Mouse (Mus musculus): ENCODE data around the gene Zfp663. TPM values are rescaled to one million over a fixed set of nuclear protein-coding genes. Genes with fewer than 3 reads are reported as not detected.

Zfp663 gene
- polyA plus RNA-seq, 1 experiment from 2014 or later: 0.20 TPM

DNA sequence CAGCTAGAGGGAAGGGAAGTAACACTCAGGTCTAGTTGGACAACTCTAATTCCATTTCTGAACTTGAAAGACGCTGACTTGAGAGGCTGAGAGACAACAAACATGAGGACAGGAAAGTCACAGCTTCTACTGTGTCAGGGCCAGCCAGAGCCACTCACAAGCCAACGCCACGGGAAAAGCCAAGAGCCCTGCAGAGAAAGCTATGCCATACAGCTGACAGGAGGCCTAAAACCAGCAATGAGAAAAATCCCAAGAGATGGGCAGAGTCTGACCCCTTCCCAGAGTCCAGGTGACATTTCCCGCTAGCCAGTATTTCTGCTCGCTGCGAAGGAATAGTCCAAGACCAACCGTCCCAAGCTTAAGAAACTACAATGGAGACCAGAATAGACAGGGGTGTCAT lies 49.6 kb downstream of the Zfp663 start:
- Histone ChIP-seq H3K9me3 (replicated peaks) (no peaks in the 10 kb centered on the region), H3K36me3 (peaks cover 19% of the 10 kb centered on the region), H3K27me3 (no peaks in the 10 kb centered on the region), H3K4me1 (replicated peaks) (peaks cover 60% of the 10 kb centered on the region), H3K27ac (peak overlapping the region; percentile 78), H3K9ac (no peak overlapping the region), H3K4me2 (no peak overlapping the region), H3K4me3 (no peak overlapping the region)
- WGBS: 70% methylated on average over 7 of the region's 7 CpGs
- no peak for ATAC-seq (replicated peaks; ENCODE audit: insufficient number of reproducible peaks, insufficient read depth, low FRiP score, low read depth)

DNA sequence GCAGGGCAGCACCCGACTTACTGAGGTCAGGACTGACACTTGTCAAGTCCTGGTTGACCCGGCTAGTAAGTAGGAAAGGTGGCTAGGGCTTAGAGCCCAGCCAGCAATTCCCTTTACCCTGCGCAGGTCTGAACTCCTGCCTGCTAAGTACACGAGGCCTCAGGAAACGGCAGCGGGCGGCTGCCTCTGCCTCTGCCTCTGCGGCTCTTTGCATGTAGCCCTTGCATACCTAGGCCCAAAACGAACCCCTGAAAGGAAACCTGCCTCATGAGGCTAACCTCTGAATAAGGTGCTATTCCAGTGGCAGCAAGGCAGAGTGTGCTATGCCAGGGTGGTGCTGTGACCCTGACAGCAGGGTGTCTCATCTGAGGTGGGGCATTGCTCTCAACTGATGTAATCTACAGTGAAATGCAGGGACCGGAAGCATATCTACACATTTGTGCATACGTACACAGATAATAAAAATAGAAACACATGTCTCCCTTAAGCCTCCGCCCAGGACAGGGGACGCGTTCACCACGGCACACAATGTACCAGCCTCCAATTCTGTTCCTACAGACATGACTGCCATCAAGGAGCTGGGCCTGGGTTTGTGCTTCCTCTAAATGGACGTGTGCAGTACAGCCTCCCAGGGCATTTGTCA lies 50.8 kb downstream of the Zfp663 start:
- Histone ChIP-seq H3K9me3 (replicated peaks) (no peaks in the 10 kb centered on the region), H3K27ac (peak overlapping the region; percentile 78), H3K9ac (no peak overlapping the region), H3K4me3 (no peak overlapping the region), H3K4me1 (replicated peaks) (peaks cover 60% of the 10 kb centered on the region), H3K36me3 (peaks cover 27% of the 10 kb centered on the region), H3K4me2 (0 out of 2 replicates have a peak overlapping the region, but pooled peaks have one; percentile 0), H3K27me3 (no peaks in the 10 kb centered on the region)
- no peak for ATAC-seq (replicated peaks; ENCODE audit: insufficient number of reproducible peaks, insufficient read depth, low FRiP score, low read depth)
- WGBS: 40% methylated on average over 16 of the region's 16 CpGs

DNA sequence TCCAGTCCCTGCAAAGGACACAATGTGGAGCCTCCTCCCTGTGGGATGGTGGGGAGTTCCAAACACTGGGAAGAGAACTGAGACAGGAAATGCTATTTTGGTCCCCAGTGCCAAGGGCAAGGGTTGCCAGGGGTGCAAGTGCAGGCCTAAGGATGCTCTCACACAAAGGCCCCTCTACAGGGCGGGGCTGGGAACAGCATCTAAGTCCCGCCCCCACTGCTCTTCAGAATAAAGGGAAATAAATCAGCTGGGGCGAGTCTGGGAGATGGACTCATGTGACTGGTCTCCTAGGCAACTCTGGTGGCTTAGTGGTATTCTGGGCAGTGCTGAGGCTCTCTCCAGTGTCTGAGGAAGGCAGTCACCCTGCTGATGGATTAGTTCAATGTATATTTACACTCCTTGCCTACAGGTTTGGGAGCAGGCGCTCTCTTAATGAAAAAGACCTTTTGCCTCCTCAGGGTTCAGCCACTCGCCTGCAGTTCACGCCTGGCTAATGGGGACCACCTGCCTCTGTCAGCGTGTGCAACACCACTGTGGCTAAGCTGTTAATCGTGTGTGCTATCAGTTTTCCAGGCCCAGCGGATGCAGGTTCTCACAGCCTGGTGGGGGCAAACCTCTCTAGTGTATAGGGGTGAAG lies 51.6 kb downstream of the Zfp663 start:
- Histone ChIP-seq H3K4me2 (0 out of 2 replicates have a peak overlapping the region, but pooled peaks have one; percentile 0), H3K36me3 (peaks cover 34% of the 10 kb centered on the region), H3K9ac (no peak overlapping the region), H3K9me3 (replicated peaks) (no peaks in the 10 kb centered on the region), H3K4me1 (replicated peaks) (peaks cover 56% of the 10 kb centered on the region), H3K27me3 (no peaks in the 10 kb centered on the region), H3K4me3 (no peak overlapping the region), H3K27ac (peak overlapping the region; percentile 78)
- peak; percentile 56 for ATAC-seq (replicated peaks; ENCODE audit: insufficient number of reproducible peaks, insufficient read depth, low FRiP score, low read depth)
- WGBS: 25% methylated on average over 9 of the region's 9 CpGs

DNA sequence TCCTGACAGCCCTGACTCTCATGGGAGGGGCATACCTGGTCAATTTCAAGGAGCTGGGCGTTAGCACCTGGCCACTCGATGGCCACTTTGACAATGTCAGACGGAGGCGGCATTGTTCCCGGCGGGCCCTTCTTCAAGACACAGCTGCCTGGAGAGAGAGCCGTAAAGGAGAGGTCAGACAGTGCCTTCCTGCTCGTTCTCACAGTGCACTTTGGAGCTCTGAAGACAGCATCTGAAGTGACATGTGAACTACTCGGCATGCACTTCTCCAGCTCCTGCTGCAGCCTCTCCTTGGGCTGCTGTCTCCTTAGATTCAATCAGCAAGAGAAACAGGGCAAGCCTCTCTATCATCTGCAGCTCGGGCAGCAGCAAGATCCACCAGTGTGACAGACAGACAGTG lies 52.3 kb downstream of the Zfp663 start:
- H3K9ac ChIP-seq: no peak overlapping the region
- H3K27me3 ChIP-seq: no peaks in the 10 kb centered on the region
- H3K4me2 ChIP-seq: no peak overlapping the region
- H3K4me3 ChIP-seq: no peak overlapping the region
- ATAC-seq (replicated peaks; ENCODE audit: insufficient number of reproducible peaks, insufficient read depth, low FRiP score, low read depth): no peak
- peaks cover 39% of the 10 kb centered on the region for H3K36me3 ChIP-seq
- 66% methylated on average over 10 of the region's 10 CpGs for WGBS
- no peaks in the 10 kb centered on the region for H3K9me3 ChIP-seq (replicated peaks)
- no peak overlapping the region for H3K27ac ChIP-seq
- H3K4me1 ChIP-seq (replicated peaks): peaks cover 48% of the 10 kb centered on the region

DNA sequence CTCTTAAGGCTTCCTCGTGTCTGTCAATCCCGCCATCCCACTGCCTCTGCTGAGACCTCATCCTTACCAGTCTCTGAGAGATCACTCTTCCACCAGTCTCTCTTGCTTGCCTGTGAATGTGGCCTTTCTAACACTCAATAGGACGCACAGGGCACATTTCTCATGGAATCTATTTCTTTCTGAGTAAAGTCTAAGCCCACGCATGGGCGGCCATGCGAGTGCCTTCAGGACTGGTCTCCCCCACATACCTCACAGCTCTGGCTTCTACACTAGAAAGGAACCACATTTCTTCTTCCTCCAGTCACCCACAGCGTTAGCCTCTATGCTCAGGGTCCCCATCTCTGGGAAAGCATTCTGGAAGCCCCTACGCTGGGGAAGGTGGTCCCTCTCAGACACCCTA lies 54.3 kb downstream of the Zfp663 start:
- 86% methylated on average over 8 of the region's 8 CpGs for WGBS
- Histone ChIP-seq H3K9ac (no peak overlapping the region), H3K9me3 (replicated peaks) (no peaks in the 10 kb centered on the region), H3K36me3 (peaks cover 43% of the 10 kb centered on the region), H3K4me1 (replicated peaks) (peaks cover 29% of the 10 kb centered on the region), H3K4me3 (no peak overlapping the region), H3K27ac (no peak overlapping the region), H3K27me3 (no peaks in the 10 kb centered on the region), H3K4me2 (no peak overlapping the region)
- no peak for ATAC-seq (replicated peaks; ENCODE audit: insufficient number of reproducible peaks, insufficient read depth, low FRiP score, low read depth)

DNA sequence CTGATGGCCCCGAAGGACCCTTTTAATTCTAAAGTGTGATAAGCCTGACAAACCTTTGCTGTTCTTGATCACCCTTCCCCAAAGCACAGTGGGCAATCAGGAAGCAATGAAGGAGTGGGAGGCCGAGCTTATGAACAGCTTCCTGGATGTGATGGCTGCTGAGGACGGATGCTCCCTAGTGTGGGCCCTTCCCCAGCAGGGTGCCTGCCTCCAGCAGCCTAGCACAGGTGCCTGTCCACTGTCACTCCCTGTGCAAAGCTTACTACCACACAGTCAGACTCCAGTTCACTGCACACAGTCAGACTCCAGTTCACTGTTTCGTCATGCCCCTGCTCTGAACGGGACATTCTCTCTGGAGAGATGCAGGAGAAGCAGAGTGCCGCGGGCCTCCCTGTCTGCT lies 56.1 kb downstream of the Zfp663 start:
- H3K4me1 ChIP-seq (replicated peaks): peaks cover 11% of the 10 kb centered on the region
- no peak overlapping the region for H3K27ac ChIP-seq
- no peak overlapping the region for H3K4me2 ChIP-seq
- WGBS: 72% methylated on average over 7 of the region's 7 CpGs
- H3K36me3 ChIP-seq: peaks cover 47% of the 10 kb centered on the region
- H3K9me3 ChIP-seq (replicated peaks): no peaks in the 10 kb centered on the region
- ATAC-seq (replicated peaks; ENCODE audit: insufficient number of reproducible peaks, insufficient read depth, low FRiP score, low read depth): no peak
- no peak overlapping the region for H3K4me3 ChIP-seq
- no peak overlapping the region for H3K9ac ChIP-seq
- no peaks in the 10 kb centered on the region for H3K27me3 ChIP-seq

DNA sequence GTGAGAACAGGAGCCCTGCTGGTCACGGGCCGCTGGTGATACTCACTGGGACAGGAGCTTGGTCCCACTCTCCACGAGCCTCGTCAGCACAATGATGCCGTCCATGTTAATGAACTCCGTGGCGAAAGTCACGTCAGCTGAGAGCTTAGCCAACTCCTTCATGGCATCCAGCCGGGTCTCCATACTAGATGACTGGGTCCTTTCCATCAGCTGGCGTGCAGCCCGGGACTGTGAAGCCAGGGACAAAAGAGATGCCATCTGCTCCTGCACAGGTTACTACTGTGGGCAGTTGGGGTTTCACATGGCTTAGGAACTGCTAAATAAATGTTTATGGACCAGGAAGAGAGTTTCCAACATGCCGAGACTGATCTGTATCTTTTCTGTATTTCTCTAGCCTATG lies 57.0 kb downstream of the Zfp663 start:
- H3K9ac ChIP-seq: no peak overlapping the region
- H3K4me3 ChIP-seq: no peak overlapping the region
- WGBS: 86% methylated on average over 12 of the region's 12 CpGs
- peaks cover 3% of the 10 kb centered on the region for H3K4me1 ChIP-seq (replicated peaks)
- H3K9me3 ChIP-seq (replicated peaks): no peaks in the 10 kb centered on the region
- no peak overlapping the region for H3K4me2 ChIP-seq
- no peak overlapping the region for H3K27ac ChIP-seq
- peaks cover 47% of the 10 kb centered on the region for H3K36me3 ChIP-seq
- ATAC-seq (replicated peaks; ENCODE audit: insufficient number of reproducible peaks, insufficient read depth, low FRiP score, low read depth): no peak
- H3K27me3 ChIP-seq: no peaks in the 10 kb centered on the region

DNA sequence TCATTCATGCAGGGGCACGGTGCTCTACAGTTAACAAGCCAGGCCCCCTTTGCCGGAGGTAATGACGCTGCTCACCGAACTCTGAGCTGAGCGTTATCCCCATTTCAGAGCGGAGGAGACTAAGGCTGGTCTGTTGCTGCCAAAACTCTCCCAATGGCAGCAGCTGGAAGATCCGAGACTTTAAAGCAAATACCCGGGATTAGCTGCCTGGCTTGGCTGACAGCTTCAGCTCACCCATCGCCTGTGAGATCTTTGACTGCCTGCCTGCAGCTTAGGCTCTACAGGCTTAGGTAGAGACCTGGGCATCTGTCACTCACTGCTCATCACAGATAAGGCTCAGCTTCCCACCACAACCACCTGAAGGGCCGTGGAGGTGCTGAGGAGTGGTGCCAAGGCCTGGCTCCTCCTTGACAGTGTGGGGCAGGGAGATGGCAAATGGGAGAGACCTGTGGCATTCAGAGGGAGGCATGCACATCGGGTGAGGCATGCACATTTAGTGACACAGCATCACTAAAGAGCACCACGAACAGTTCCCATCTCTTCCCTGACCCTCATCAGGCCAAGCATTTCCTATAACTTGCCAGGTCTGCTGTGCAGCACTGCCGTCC lies 57.6 kb downstream of the Zfp663 start:
- H3K4me3 ChIP-seq: no peak overlapping the region
- no peaks in the 10 kb centered on the region for H3K4me1 ChIP-seq (replicated peaks)
- H3K27ac ChIP-seq: no peak overlapping the region
- H3K4me2 ChIP-seq: no peak overlapping the region
- no peaks in the 10 kb centered on the region for H3K27me3 ChIP-seq
- ATAC-seq (replicated peaks; ENCODE audit: insufficient number of reproducible peaks, insufficient read depth, low FRiP score, low read depth): no peak
- no peaks in the 10 kb centered on the region for H3K9me3 ChIP-seq (replicated peaks)
- WGBS: 73% methylated on average over 13 of the region's 13 CpGs
- no peak overlapping the region for H3K9ac ChIP-seq
- peaks cover 47% of the 10 kb centered on the region for H3K36me3 ChIP-seq

DNA sequence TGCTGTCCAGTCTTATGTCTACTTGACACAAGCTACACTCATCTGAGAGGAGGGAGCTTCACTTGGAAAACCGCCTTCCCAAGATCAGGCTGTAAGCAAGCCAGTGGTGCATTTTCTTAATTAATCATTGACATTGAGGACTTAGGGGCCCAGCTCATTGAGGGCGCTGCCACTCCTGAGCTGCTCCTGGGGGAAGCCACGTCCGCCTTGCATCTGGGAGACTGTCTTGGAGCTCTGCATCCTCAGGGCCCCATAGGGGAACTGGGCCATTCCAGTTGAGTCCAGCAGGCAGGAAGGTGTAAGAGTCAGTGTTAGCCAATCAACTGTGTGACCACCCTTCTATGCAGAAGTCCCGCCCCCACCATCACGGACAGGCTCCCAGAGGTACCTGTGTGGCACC lies 60.7 kb downstream of the Zfp663 start:
- H3K4me2 ChIP-seq: no peak overlapping the region
- no peaks in the 10 kb centered on the region for H3K9me3 ChIP-seq (replicated peaks)
- no peaks in the 10 kb centered on the region for H3K4me1 ChIP-seq (replicated peaks)
- H3K4me3 ChIP-seq: no peak overlapping the region
- 81% methylated on average over 6 of the region's 6 CpGs for WGBS
- no peak overlapping the region for H3K9ac ChIP-seq
- peaks cover 48% of the 10 kb centered on the region for H3K36me3 ChIP-seq
- H3K27me3 ChIP-seq: no peaks in the 10 kb centered on the region
- ATAC-seq (replicated peaks; ENCODE audit: insufficient number of reproducible peaks, insufficient read depth, low FRiP score, low read depth): no peak
- H3K27ac ChIP-seq: no peak overlapping the region

DNA sequence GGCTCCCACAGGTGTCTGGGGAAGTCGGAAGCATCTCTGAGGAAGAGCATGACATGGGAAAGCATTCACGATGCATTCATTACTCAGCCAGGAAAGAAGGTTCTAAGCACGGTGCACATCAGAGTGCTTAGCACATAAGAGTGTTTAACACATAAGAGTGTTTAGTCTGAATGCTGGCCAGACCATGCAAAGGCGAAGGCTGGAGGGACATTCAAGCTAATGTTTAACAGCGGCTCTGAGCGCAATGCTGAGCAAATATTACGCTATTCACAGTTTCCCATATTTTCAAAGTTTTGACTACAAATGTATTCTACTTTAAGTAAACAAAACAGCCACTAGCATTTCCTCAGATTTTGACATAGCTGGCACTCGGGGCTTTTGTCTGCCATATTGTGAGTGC lies 63.1 kb downstream of the Zfp663 start:
- no peak overlapping the region for H3K4me3 ChIP-seq
- H3K9me3 ChIP-seq (replicated peaks): no peaks in the 10 kb centered on the region
- no peak for ATAC-seq (replicated peaks; ENCODE audit: insufficient number of reproducible peaks, insufficient read depth, low FRiP score, low read depth)
- H3K4me1 ChIP-seq (replicated peaks): no peaks in the 10 kb centered on the region
- H3K27ac ChIP-seq: no peak overlapping the region
- H3K36me3 ChIP-seq: peaks cover 41% of the 10 kb centered on the region
- no peaks in the 10 kb centered on the region for H3K27me3 ChIP-seq
- 88% methylated on average over 8 of the region's 8 CpGs for WGBS
- H3K4me2 ChIP-seq: no peak overlapping the region
- no peak overlapping the region for H3K9ac ChIP-seq

DNA sequence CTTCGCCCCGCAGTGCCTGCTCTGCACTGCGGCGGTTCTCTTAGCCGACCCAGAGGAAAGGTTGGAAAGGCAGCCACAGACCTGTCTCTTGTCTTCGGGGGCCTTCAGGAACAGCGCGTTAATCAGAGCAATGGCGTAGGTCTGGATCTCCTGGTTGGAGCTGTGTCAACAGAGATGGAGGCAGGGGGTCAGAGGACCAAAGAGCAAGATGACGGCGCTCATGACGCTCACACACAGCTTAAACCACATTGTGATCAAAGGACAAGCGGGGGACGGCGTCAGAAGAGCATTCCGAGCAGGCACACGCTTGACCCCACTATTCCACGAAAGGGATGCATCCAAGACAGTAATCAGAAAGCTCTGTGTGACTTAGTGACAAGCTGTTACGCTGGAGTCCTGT lies 63.7 kb downstream of the Zfp663 start:
- no peaks in the 10 kb centered on the region for H3K9me3 ChIP-seq (replicated peaks)
- H3K9ac ChIP-seq: no peak overlapping the region
- no peak for ATAC-seq (replicated peaks; ENCODE audit: insufficient number of reproducible peaks, insufficient read depth, low FRiP score, low read depth)
- no peak overlapping the region for H3K27ac ChIP-seq
- 85% methylated on average over 19 of the region's 19 CpGs for WGBS
- H3K4me3 ChIP-seq: no peak overlapping the region
- H3K27me3 ChIP-seq: no peaks in the 10 kb centered on the region
- H3K36me3 ChIP-seq: peaks cover 41% of the 10 kb centered on the region
- H3K4me2 ChIP-seq: no peak overlapping the region
- no peaks in the 10 kb centered on the region for H3K4me1 ChIP-seq (replicated peaks)

All from heart, embryonic 15.5 days (tissue).